Mouse (Mus musculus) kidney, postnatal 10 days (tissue): ENCODE results near the gene Espnl.

Experiments used
- DNase-seq: peaks from one replicate; pipeline ENCODE4 v3.0.0; 2021; ENCODE audit warnings: mixed read lengths

Espnl gene

GRCm38 (mm10) chr1:91390369-91390768, 68.5 kb downstream of the Espnl start:
- no peak for DNase-seq

- no peak for DNase-seq
Measured at GRCm38 (mm10) chr1:91397927-91398259, 76.0 kb downstream of the Espnl start.
